Mouse (Mus musculus) heart, adult 2 months (tissue): ENCODE data around the gene Herc6. TPM values are rescaled to one million over a fixed set of nuclear protein-coding genes. Genes with fewer than 3 reads are reported as not detected.

Source experiments
- DNase-seq, 2 experiments: peaks; one replicate each; pipeline ENCODE4 v3.0.0; 2021
- H3K27ac ChIP-seq: fragments of 200-600 bp; 2 replicates; pipeline ENCODE4 v1.8.1; 2022
- H3K27me3 ChIP-seq: fragments of 200-500 bp; 2 replicates; pipeline ENCODE4 v1.6.1; 2012; ENCODE audit warnings: mild to moderate bottlenecking, low read length, inconsistent platforms, mixed read lengths; ENCODE audit not compliant: control insufficient read depth, insufficient read depth
- H3K36me3 ChIP-seq: fragments of 200-500 bp; 2 replicates; pipeline ENCODE4 v1.6.1; 2012; ENCODE audit warnings: low read length, inconsistent platforms; ENCODE audit not compliant: control insufficient read depth, insufficient read depth
- H3K4me1 ChIP-seq: fragments of 200-500 bp; 2 replicates; pipeline ENCODE4 v1.6.1; 2011; ENCODE audit warnings: low read length; ENCODE audit not compliant: control insufficient read depth, insufficient read depth
- H3K4me3 ChIP-seq: fragments of 200-600 bp; 2 replicates; pipeline ENCODE4 v1.8.1; 2022
- H3K79me2 ChIP-seq: fragments of 200-500 bp; replicated peaks from 2 replicates; pipeline ENCODE4 v1.6.1; 2012; ENCODE audit warnings: mild to moderate bottlenecking, inconsistent platforms, low read length, moderate library complexity, mixed read lengths; ENCODE audit not compliant: control insufficient read depth, insufficient read depth
- H3K9ac ChIP-seq: fragments of 200-500 bp; 2 replicates; pipeline ENCODE4 v1.6.1; 2012; ENCODE audit warnings: low read depth, mild to moderate bottlenecking, control low read depth, inconsistent platforms, low read length, mixed read lengths
- CTCF ChIP-seq: fragments of 200-600 bp; IDR thresholded peaks from 2 replicates; pipeline ENCODE4 v1.8.1; 2022; ENCODE audit warnings: antibody characterized with exemption, mild to moderate bottlenecking, moderate library complexity
- EP300 ChIP-seq: fragments of 200-500 bp; IDR thresholded peaks from 2 replicates; pipeline ENCODE4 v1.6.1; 2011; ENCODE audit warnings: low read depth, low read length, control low read depth; ENCODE audit not compliant: insufficient read depth
- POLR2A ChIP-seq: fragments of 200-500 bp; IDR thresholded peaks from 2 replicates; pipeline ENCODE4 v1.6.1; 2011; ENCODE audit warnings: mild to moderate bottlenecking, low read depth, low read length, control low read depth; ENCODE audit not compliant: insufficient read depth
- WGBS: fragments of 180-500 bp; shearing (Covaris S2); methylation state at CpG from one replicate; pipeline ENCODE4 v1.1.7; 2018; 5-methylcytosine and 5-hydroxymethylcytosine counted together
- intact Hi-C: fragments of 180-260 bp; cut with DNase I; formaldehyde crosslinking; loops from one replicate; pipeline ENCODE4 v1.15.1; 2025
- polyA plus RNA-seq: library from polyadenylated mRNA; depleted of rRNA; stranded (reverse); fragments of >200 nt; gene quantifications from 2 replicates; pipeline ENCODE4 v1.2.3, GENCODE M21; 2012
- total RNA-seq, 2 experiments: library from RNA; stranded (reverse); gene quantifications; 2 replicates each; pipeline ENCODE4 v1.2.3; 2021

The Herc6 gene
- total and polyA plus RNA-seq, 3 experiments: 2.6 to 3.8 (median 3.4) TPM

- Histone ChIP-seq H3K4me1 (no peaks in the 10 kb centered on the region), H3K27ac (no peak overlapping the region), H3K36me3 (no peaks in the 10 kb centered on the region), H3K9ac (no peak overlapping the region), H3K79me2 (no peaks in the 10 kb centered on the region), H3K27me3 (no peaks in the 10 kb centered on the region), H3K4me3 (no peak overlapping the region)
- WGBS: 95% methylated on average over 1 of the region's 1 CpGs
- intact Hi-C loops: no loop called here
- DNase-seq: no peak
- TF ChIP-seq EP300 (no peak), POLR2A (no peak), CTCF (no peak)
Observed at GRCm38 (mm10) chr6:57563454-57563853, 17.3 kb upstream of the Herc6 start.

GRCm38 (mm10) chr6:57565452-57565851 is 15.3 kb upstream of the Herc6 start:
- Histone ChIP-seq H3K27me3 (no peaks in the 10 kb centered on the region), H3K9ac (no peak overlapping the region), H3K36me3 (no peaks in the 10 kb centered on the region), H3K79me2 (no peaks in the 10 kb centered on the region), H3K27ac (no peak overlapping the region), H3K4me1 (no peaks in the 10 kb centered on the region), H3K4me3 (no peak overlapping the region)
- TF ChIP-seq EP300 (no peak), POLR2A (no peak), CTCF (no peak)
- DNase-seq: peak in 1 of 2 experiments; percentile 52
- intact Hi-C loops: no loop called here
- 59% methylated on average over 7 of the region's 7 CpGs for WGBS

GRCm38 (mm10) chr6:57567630-57568029 is 13.2 kb upstream of the Herc6 start:
- Histone ChIP-seq H3K27me3 (no peaks in the 10 kb centered on the region), H3K9ac (no peak overlapping the region), H3K4me1 (peaks cover 1% of the 10 kb centered on the region; the same call in 1 of the 2 replicates), H3K79me2 (no peaks in the 10 kb centered on the region), H3K27ac (no peak overlapping the region), H3K4me3 (no peak overlapping the region), H3K36me3 (no peaks in the 10 kb centered on the region)
- intact Hi-C loops: no loop called here
- TF ChIP-seq CTCF (no peak), EP300 (no peak), POLR2A (no peak)
- no peak for DNase-seq
- 88% methylated on average over 2 of the region's 2 CpGs for WGBS

GRCm38 (mm10) chr6:57570170-57570974 is 10.4 kb upstream of the Herc6 start:
- no peak overlapping the region for H3K9ac ChIP-seq
- no peaks in the 10 kb centered on the region for H3K36me3 ChIP-seq
- 9% methylated on average over 6 of the region's 6 CpGs for WGBS
- peak in 1 of 2 experiments; percentile 14 for DNase-seq
- no peaks in the 10 kb centered on the region for H3K27me3 ChIP-seq
- TF ChIP-seq EP300 (no peak), POLR2A (no peak), CTCF (peak; percentile 84)
- intact Hi-C loops: loop anchor here (1.0 to 2.0 kb wide), 2 partner anchors 139 to 762 kb away; no protein-coding TSS in a partner anchor
- H3K79me2 ChIP-seq: no peaks in the 10 kb centered on the region
- H3K4me1 ChIP-seq: peaks cover 1% of the 10 kb centered on the region; the same call in 1 of the 2 replicates
- no peak overlapping the region for H3K27ac ChIP-seq
- H3K4me3 ChIP-seq: no peak overlapping the region

GRCm38 (mm10) chr6:57571587-57571986 is 9.2 kb upstream of the Herc6 start:
- Histone ChIP-seq H3K36me3 (no peaks in the 10 kb centered on the region), H3K4me1 (peaks cover 1% of the 10 kb centered on the region; the same call in 1 of the 2 replicates), H3K27me3 (no peaks in the 10 kb centered on the region), H3K27ac (no peak overlapping the region), H3K4me3 (no peak overlapping the region), H3K9ac (no peak overlapping the region), H3K79me2 (no peaks in the 10 kb centered on the region)
- TF ChIP-seq POLR2A (no peak), CTCF (no peak), EP300 (no peak)
- no peak for DNase-seq
- intact Hi-C loops: loop anchor here (2.0 kb wide), 1 partner anchor 763 kb away; no protein-coding TSS in a partner anchor

GRCm38 (mm10) chr6:57581595-57581994 is 795 bp downstream of the Herc6 start:
- H3K79me2 ChIP-seq: no peaks in the 10 kb centered on the region
- no peak for DNase-seq
- TF ChIP-seq CTCF (no peak), EP300 (no peak)
- intact Hi-C loops: loop anchor here (2.0 to 5.0 kb wide), 3 partner anchors 47 to 659 kb away; partner anchors contain the start of genes Nt5c3, Ppm1k, Pyurf and Vmn1r4
- H3K4me1 ChIP-seq: peaks cover 2% of the 10 kb centered on the region; the same call in 1 of the 2 replicates
- H3K4me3 ChIP-seq: peak overlapping the region; percentile 61
- H3K9ac ChIP-seq: no peak overlapping the region
- H3K36me3 ChIP-seq: 0 out of 2 replicates have a peak, but pooled peaks cover 2% of the 10 kb centered on the region
- H3K27ac ChIP-seq: peak overlapping the region; percentile 82
- 71% methylated on average over 12 of the region's 12 CpGs for WGBS
- H3K27me3 ChIP-seq: no peaks in the 10 kb centered on the region
